Mouse (Mus musculus) cortical plate, adult 2 months (tissue): ENCODE results near the gene S1pr3.

Experiments used
- CTCF ChIP-seq: fragments of 200-500 bp; IDR thresholded peaks from 2 replicates; pipeline ENCODE4 v1.5.1; 2011; ENCODE audit warnings: mild to moderate bottlenecking, control low read depth, low read length; ENCODE audit not compliant: insufficient read depth; ENCODE audit errors: extremely low read depth
- POLR2A ChIP-seq: fragments of 200-500 bp; IDR thresholded peaks from 2 replicates; pipeline ENCODE4 v1.6.1; 2011; ENCODE audit warnings: mild to moderate bottlenecking, low read length, control low read depth; ENCODE audit not compliant: insufficient read depth; ENCODE audit errors: extremely low read depth

DNA sequence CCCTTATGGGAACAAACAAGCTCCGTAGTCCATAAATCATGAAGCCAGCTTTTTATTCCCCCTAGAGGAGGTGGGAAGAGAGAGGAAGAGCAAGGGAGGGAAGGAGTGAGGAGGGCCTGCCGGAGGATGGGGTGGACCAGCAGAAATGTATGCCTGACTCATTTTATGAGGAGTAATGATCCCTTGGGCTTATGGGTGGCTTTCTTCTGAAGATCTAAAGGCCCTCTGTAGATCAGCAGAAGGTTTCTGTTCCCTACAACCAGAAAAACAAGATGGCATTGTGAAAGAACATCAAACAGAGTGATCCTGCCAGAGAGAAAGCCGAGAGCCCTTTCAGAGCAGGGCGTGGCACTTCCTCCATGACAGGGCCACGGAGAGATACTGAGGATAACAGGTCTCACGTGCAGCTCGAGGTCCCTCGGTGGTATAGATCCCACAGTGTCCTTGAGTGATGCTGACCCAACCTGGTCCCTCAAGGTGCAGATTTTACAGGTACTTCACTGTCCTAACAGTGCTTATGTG lies 47.9 kb upstream of the S1pr3 start:
- TF ChIP-seq POLR2A (no peak), CTCF (no peak)
